Mouse (Mus musculus): ENCODE results near the gene Tspan11. TPM values are rescaled to one million over a fixed set of nuclear protein-coding genes. Genes with fewer than 3 reads are reported as not detected.

Gene Tspan11
- polyA plus RNA-seq, 1 experiment from 2014 or later, result 5.6 TPM

DNA sequence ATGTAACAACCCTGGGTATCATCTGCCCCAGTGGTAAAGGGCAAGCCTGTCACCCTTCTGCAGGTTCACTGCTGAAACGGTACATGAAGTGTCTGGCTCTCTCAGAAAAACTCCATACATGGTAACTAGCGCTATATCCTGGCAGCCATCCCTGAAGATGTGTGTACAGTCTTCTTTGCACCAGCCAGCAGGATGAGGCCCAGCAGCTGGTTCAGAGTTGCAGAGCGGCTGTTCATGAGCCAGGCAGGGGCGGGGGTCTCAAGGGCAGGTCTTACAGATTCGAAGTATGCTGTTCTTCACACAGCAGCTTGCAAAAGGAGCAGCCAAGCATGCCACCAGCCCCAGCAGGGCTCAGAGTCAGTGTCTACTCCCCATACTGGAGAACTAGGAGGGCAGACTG lies 116.2 kb downstream of the Tspan11 start:
- Histone ChIP-seq H3K4me2 (ENCODE audit: low read length) (no peak overlapping the region), H3K27ac (no peak overlapping the region), H3K4me1 (replicated peaks; ENCODE audit: insufficient read depth, low read length) (0 out of 2 replicates have a peak, but pooled peaks cover 4% of the 10 kb centered on the region), H3K9me3 (replicated peaks; ENCODE audit: low read length) (no peaks in the 10 kb centered on the region), H3K36me3 (ENCODE audit: insufficient read depth, low read length) (no peaks in the 10 kb centered on the region), H3K27me3 (ENCODE audit: insufficient read depth, low read length) (no peaks in the 10 kb centered on the region), H3K4me3 (replicated peaks; ENCODE audit: low read depth, low read length) (no peak overlapping the region), H3K9ac (ENCODE audit: low read depth, low read length) (no peak overlapping the region)
- no peak for TF ChIP-seq CTCF (IDR thresholded peaks at IDR 0.05; ENCODE audit: low read depth)
- ATAC-seq (replicated peaks; ENCODE audit: low FRiP score, low read depth) (no peak), DNase-seq (ENCODE audit: low spot score) (no peak)
- WGBS, result 52% methylated on average over 5 of the region's 5 CpGs

Other genes with a start within 250 kb of the Tspan11 start
- not detected in 2 replicates for gene Prmt8, start 118.1 kb upstream of the Tspan11 start, polyA plus RNA-seq (2015; fragmentation: Nextera tagmentation; extraction: Ambion mirVana)

Measured in kidney, postnatal 0 days (tissue).